Mouse (Mus musculus) skeletal muscle tissue, adult 2 months (tissue): ENCODE results near the gene Armcx1.
"Not testable (repeated sequence)": the region's sequence is repeated elsewhere in the genome, so short reads cannot be mapped to it uniquely, and the experiment has no call there.

Experiments used
- DNase-seq: peaks from one replicate; pipeline ENCODE4 v3.0.0-alpha.2; 2012; ENCODE audit warnings: low read depth, low spot score

Gene Armcx1

DNA sequence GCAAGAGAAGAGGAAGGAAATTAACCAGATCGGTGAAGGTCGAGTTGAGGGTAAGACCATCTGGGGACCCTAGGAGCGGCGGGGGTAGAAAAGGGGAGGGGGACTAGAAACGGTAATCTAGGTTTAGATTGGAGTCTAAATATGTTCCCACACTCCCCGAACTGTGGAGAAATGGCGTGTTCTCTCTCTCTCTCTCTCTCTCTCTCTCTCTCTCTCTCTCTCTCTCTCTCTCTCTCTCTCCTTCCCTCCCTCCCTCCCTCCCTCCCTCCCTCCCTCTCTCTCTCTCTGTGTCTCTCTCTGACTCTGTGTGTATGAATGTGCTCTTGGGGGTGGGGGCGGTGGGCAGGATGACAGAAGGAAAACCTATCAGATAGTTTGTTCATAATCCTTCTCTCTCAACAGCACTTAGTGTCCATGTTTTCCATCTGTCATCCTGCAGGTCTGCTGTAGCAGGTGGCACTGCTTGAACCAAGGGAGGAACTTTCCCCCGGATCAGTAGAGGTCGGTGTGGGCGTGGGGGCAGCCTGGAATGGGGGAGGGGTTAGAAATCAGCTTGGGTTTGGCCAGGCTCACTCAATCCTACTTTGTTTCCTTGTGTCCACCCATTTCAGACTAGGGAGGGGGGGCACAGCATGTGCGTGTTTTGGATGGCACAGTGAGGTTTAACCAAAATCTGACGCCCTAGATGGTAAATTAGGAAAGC lies 39.7 kb downstream of the Armcx1 start:
- DNase-seq, result no peak

- DNase-seq, result not testable (repeated sequence)
Measured at GRCm38 (mm10) chrX:134763428-134764198, 45.9 kb downstream of the Armcx1 start.
